10 mouse cellular contexts compared by ENCODE assay signal in the genomic region with DNA sequence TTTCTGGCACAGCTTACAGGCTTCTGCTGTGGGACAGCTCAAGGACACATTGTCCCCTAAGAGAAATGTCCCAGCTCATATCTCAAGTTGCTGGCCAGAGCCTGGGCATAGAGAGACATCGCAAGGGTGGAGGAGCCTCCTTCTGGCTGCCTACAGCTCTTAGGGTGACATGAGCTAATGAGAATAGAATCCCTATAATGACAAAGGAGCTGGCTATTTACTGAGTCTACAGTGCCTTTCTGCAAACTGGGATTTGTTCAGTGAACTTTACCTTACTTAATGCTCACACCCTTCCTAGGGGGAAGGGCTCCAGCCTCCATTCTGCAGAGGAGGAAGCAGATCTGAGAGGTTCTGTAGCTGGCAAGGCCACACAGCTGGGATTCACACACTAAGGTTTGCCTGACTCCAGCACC. TPM values are rescaled to one million over a fixed set of nuclear protein-coding genes. Genes with fewer than 3 reads are reported as not detected.
DNase-seq lines count a peak whose midpoint lies in the region; ATAC-seq and TF ChIP-seq lines count a peak whose summit lies in the region.
"Had no signal": no experiment of that assay in that cellular context is flagged by ENCODE, and none has a peak within 500 bp of the region (broad histone marks: within the 10 kb centered on the region; RNA-seq: fewer than 3 reads in every experiment).

No protein-coding gene starts in this region.

- TF ChIP-seq CTCF in hindbrain, postnatal 0 days (IDR thresholded peaks at IDR 0.05; ENCODE audit: low read depth), result no peak

- WGBS in hindbrain, postnatal 0 days, result 88% methylated on average over 1 of the region's 1 CpGs
- WGBS in hindbrain, embryonic 16.5 days, result 83% methylated on average over 1 of the region's 1 CpGs
- 39% methylated on average over 1 of the region's 1 CpGs for WGBS in heart, embryonic 13.5 days

- H3K27me3 ChIP-seq in hindbrain, postnatal 0 days (ENCODE audit: insufficient read depth, low read length), result no peaks in the 10 kb centered on the region
- H3K27me3 ChIP-seq in hindbrain, embryonic 16.5 days (replicated peaks; ENCODE audit: control insufficient read depth, insufficient read depth, low read length), result no peaks in the 10 kb centered on the region
- H3K27me3 ChIP-seq in heart, embryonic 13.5 days (replicated peaks), result no peaks in the 10 kb centered on the region
- H3K27me3 ChIP-seq: limb, embryonic 12.5 days had no signal

- no peak overlapping the region for H3K4me3 ChIP-seq in hindbrain, postnatal 0 days (ENCODE audit: low read length)
- no peak overlapping the region for H3K4me3 ChIP-seq in hindbrain, embryonic 16.5 days (ENCODE audit: low read length)
- no peak overlapping the region for H3K4me3 ChIP-seq in heart, embryonic 13.5 days
- H3K4me3 ChIP-seq: limb, embryonic 12.5 days had no signal

- no peak overlapping the region for H3K4me2 ChIP-seq in hindbrain, postnatal 0 days (ENCODE audit: low read depth, low read length)
- H3K4me2 ChIP-seq in hindbrain, embryonic 16.5 days (ENCODE audit: low read length), result no peak overlapping the region
- H3K4me2 ChIP-seq in heart, embryonic 13.5 days, result no peak overlapping the region
- H3K4me2 ChIP-seq: limb, embryonic 12.5 days had no signal

- H3K27ac ChIP-seq in hindbrain, postnatal 0 days, result no peak overlapping the region
- no peak overlapping the region for H3K27ac ChIP-seq in hindbrain, embryonic 16.5 days (ENCODE audit: low read depth, low read length)
- H3K27ac ChIP-seq in heart, embryonic 13.5 days (replicated peaks), result peak overlapping the region; percentile 70
- H3K27ac ChIP-seq: limb, embryonic 12.5 days had no signal

- no peaks in the 10 kb centered on the region for H3K36me3 ChIP-seq in hindbrain, postnatal 0 days (ENCODE audit: insufficient read depth, low read length)
- H3K36me3 ChIP-seq in hindbrain, embryonic 16.5 days (ENCODE audit: control insufficient read depth, insufficient read depth, low read length), result no peaks in the 10 kb centered on the region
- H3K36me3 ChIP-seq in heart, embryonic 13.5 days, result no peaks in the 10 kb centered on the region
- H3K36me3 ChIP-seq: limb, embryonic 12.5 days had no signal

- H3K4me1 ChIP-seq in hindbrain, postnatal 0 days (ENCODE audit: insufficient read depth, low read length), result no peaks in the 10 kb centered on the region
- H3K4me1 ChIP-seq in hindbrain, embryonic 16.5 days (ENCODE audit: control insufficient read depth, insufficient read depth, low read depth, low read length), result no peaks in the 10 kb centered on the region; the same call in 1 of the 2 replicates
- peaks cover 31% of the 10 kb centered on the region for H3K4me1 ChIP-seq in heart, embryonic 13.5 days

- DNase-seq in adrenal gland, adult (ENCODE audit: inconsistent age in 2 of 2, low spot score in 1 of 2), result peak; percentile 48 to 56
- no peak for DNase-seq in adrenal gland, adult 8-10 months
- no peak for DNase-seq in hindbrain, postnatal 0 days (ENCODE audit: low spot score)
- peak; percentile 10 for DNase-seq in lung, postnatal 14 days
- no peak for DNase-seq in embryo, embryonic 10 days (ENCODE audit: low spot score)
- DNase-seq in right cerebral cortex, postnatal 25 days, result no peak
- DNase-seq: spleen, adult 18-20 months had no signal

- no peak for ATAC-seq in hindbrain, postnatal 0 days
- ATAC-seq in hindbrain, embryonic 16.5 days, result no peak
- ATAC-seq in heart, embryonic 13.5 days (ENCODE audit: extremely low read depth, insufficient number of reproducible peaks, low FRiP score, low TSS enrichment), result no peak

- no peaks in the 10 kb centered on the region for H3K9me3 ChIP-seq in hindbrain, postnatal 0 days (ENCODE audit: low read length)
- H3K9me3 ChIP-seq in hindbrain, embryonic 16.5 days (ENCODE audit: control insufficient read depth, low read length), result no peaks in the 10 kb centered on the region
- no peaks in the 10 kb centered on the region for H3K9me3 ChIP-seq in heart, embryonic 13.5 days
- H3K9me3 ChIP-seq: limb, embryonic 12.5 days had no signal

- H3K9ac ChIP-seq in hindbrain, postnatal 0 days (replicated peaks; ENCODE audit: low read length), result 0 out of 2 replicates have a peak overlapping the region, but pooled peaks have one; percentile 9
- H3K9ac ChIP-seq in hindbrain, embryonic 16.5 days (ENCODE audit: low read depth, low read length), result no peak overlapping the region
- peak overlapping the region; percentile 15 for H3K9ac ChIP-seq in heart, embryonic 13.5 days
- H3K9ac ChIP-seq: limb, embryonic 12.5 days had no signal

RNA-seq across cellular contexts. Expression of a gene that starts 41.4 kb away (rescaled TPM):
- total RNA-seq in adrenal gland, adult 8-10 months (2022), result 100 to 1,000 TPM; 153 to 277 (median 212) TPM
- 98.8 and 120 TPM in 2 replicates for total RNA-seq in hindbrain, postnatal 0 days (2014; rRNA removed)
- polyA plus RNA-seq in hindbrain, postnatal 0 days (2015; fragmentation: Nextera tagmentation; extraction: Ambion mirVana), result 177 and 180 TPM in 2 replicates
- polyA plus RNA-seq in hindbrain, embryonic 16.5 days (2015; fragmentation: Nextera tagmentation; extraction: Ambion mirVana), result 187 and 214 TPM in 2 replicates
- 3,954 and 4,354 TPM in 2 replicates for polyA plus RNA-seq in heart, embryonic 13.5 days (2015; fragmentation: Nextera tagmentation; extraction: Ambion mirVana)

Comparison
In these comparisons a context has a peak if more than half of its experiments do, and no peak if none do; other contexts are left out.
1. DNase-seq: peak in adrenal gland, adult (2 of 2) and lung, postnatal 14 days (single experiment); none in adrenal gland, adult 8-10 months (single experiment), hindbrain, postnatal 0 days (single experiment), embryo, embryonic 10 days (single experiment) and right cerebral cortex, postnatal 25 days (single experiment).
2. RNA of a gene that starts 41.4 kb away (polyA plus RNA-seq): 3,954 to 4,354 TPM in heart, embryonic 13.5 days; 187 to 214 TPM in hindbrain, embryonic 16.5 days and 177 to 180 TPM in hindbrain, postnatal 0 days; every median in the first group is over 10 times any median in the second.